Mouse (Mus musculus): ENCODE results near the gene Mrgbp. TPM values are rescaled to one million over a fixed set of nuclear protein-coding genes. Genes with fewer than 3 reads are reported as not detected.

Gene Mrgbp
- total and polyA plus RNA-seq, 2 experiments from 2014 or later, result 32.5 to 48.2 TPM

GRCm38 (mm10) chr2:180604781-180605180 is 23.7 kb downstream of the Mrgbp start:
- DNase-seq (ENCODE audit: low spot score), result peak; percentile 19
- no peak overlapping the region for H3K4me3 ChIP-seq (ENCODE audit: low read length)
- H3K4me1 ChIP-seq (ENCODE audit: insufficient read depth, low read length), result peaks cover 10% of the 10 kb centered on the region
- H3K9me3 ChIP-seq (ENCODE audit: low read length), result no peaks in the 10 kb centered on the region
- no peak overlapping the region for H3K9ac ChIP-seq (replicated peaks; ENCODE audit: low read length)
- no peak overlapping the region for H3K27ac ChIP-seq
- no peak overlapping the region for H3K4me2 ChIP-seq (ENCODE audit: low read depth, low read length)
- H3K27me3 ChIP-seq (ENCODE audit: insufficient read depth, low read length), result no peaks in the 10 kb centered on the region
- no peaks in the 10 kb centered on the region for H3K36me3 ChIP-seq (ENCODE audit: insufficient read depth, low read length)
- ATAC-seq, result no peak
- peak; percentile 37 for TF ChIP-seq CTCF (IDR thresholded peaks at IDR 0.05; ENCODE audit: low read depth)
- WGBS, result 40% methylated on average over 6 of the region's 6 CpGs

- DNase-seq (ENCODE audit: low spot score) (no peak), ATAC-seq (no peak)
- no peaks in the 10 kb centered on the region for H3K4me1 ChIP-seq (ENCODE audit: insufficient read depth, low read length)
- no peaks in the 10 kb centered on the region for H3K9me3 ChIP-seq (ENCODE audit: low read length)
- TF ChIP-seq CTCF (IDR thresholded peaks at IDR 0.05; ENCODE audit: low read depth), result no peak
- 82% methylated on average over 4 of the region's 4 CpGs for WGBS
- no peak overlapping the region for H3K4me3 ChIP-seq (ENCODE audit: low read length)
- no peaks in the 10 kb centered on the region for H3K36me3 ChIP-seq (ENCODE audit: insufficient read depth, low read length)
- no peaks in the 10 kb centered on the region for H3K27me3 ChIP-seq (ENCODE audit: insufficient read depth, low read length)
- H3K27ac ChIP-seq, result no peak overlapping the region
- H3K4me2 ChIP-seq (ENCODE audit: low read depth, low read length), result no peak overlapping the region
- H3K9ac ChIP-seq (replicated peaks; ENCODE audit: low read length), result no peak overlapping the region
Measured at GRCm38 (mm10) chr2:180610283-180610682, 29.2 kb downstream of the Mrgbp start.

- TF ChIP-seq CTCF (IDR thresholded peaks at IDR 0.05; ENCODE audit: low read depth), result no peak
- no peaks in the 10 kb centered on the region for H3K27me3 ChIP-seq (ENCODE audit: insufficient read depth, low read length)
- DNase-seq (ENCODE audit: low spot score) (no peak), ATAC-seq (no peak)
- no peak overlapping the region for H3K4me3 ChIP-seq (ENCODE audit: low read length)
- no peaks in the 10 kb centered on the region for H3K36me3 ChIP-seq (ENCODE audit: insufficient read depth, low read length)
- 81% methylated on average over 2 of the region's 2 CpGs for WGBS
- H3K9ac ChIP-seq (replicated peaks; ENCODE audit: low read length), result no peak overlapping the region
- no peak overlapping the region for H3K4me2 ChIP-seq (ENCODE audit: low read depth, low read length)
- no peak overlapping the region for H3K27ac ChIP-seq
- H3K4me1 ChIP-seq (ENCODE audit: insufficient read depth, low read length), result no peaks in the 10 kb centered on the region
- H3K9me3 ChIP-seq (ENCODE audit: low read length), result no peaks in the 10 kb centered on the region
Measured at GRCm38 (mm10) chr2:180611882-180612281, 30.8 kb downstream of the Mrgbp start.

Other genes starting within 250 kb of the Mrgbp start
- not detected in 2 replicates for gene Gata5, start 246.6 kb upstream of the Mrgbp start, total RNA-seq (2014; rRNA removed)
- not detected in 2 replicates for gene Gata5, start 246.6 kb upstream of the Mrgbp start, polyA plus RNA-seq (2015; fragmentation: Nextera tagmentation; extraction: Ambion mirVana)
- gene Slco4a1, start 125.1 kb upstream of the Mrgbp start, total RNA-seq (2014; rRNA removed), result 4.0 and 5.4 TPM in 2 replicates
- 2.0 and 2.9 TPM in 2 replicates for gene Slco4a1, start 125.1 kb upstream of the Mrgbp start, polyA plus RNA-seq (2015; fragmentation: Nextera tagmentation; extraction: Ambion mirVana)
- gene Ntsr1, start 81.3 kb upstream of the Mrgbp start, total RNA-seq (2014; rRNA removed), result 9.0 and 11.1 TPM in 2 replicates
- 2.8 and 2.9 TPM in 2 replicates for gene Ntsr1, start 81.3 kb upstream of the Mrgbp start, polyA plus RNA-seq (2015; fragmentation: Nextera tagmentation; extraction: Ambion mirVana)
- gene Ogfr, start 7.9 kb downstream of the Mrgbp start, total RNA-seq (2014; rRNA removed), result 88.5 and 106 TPM in 2 replicates
- gene Ogfr, start 7.9 kb downstream of the Mrgbp start, polyA plus RNA-seq (2015; fragmentation: Nextera tagmentation; extraction: Ambion mirVana), result 82.9 and 84.4 TPM in 2 replicates
- 82.0 and 98.9 TPM in 2 replicates for gene Col9a3, start 16.5 kb downstream of the Mrgbp start, total RNA-seq (2014; rRNA removed)
- 90.1 and 95.8 TPM in 2 replicates for gene Col9a3, start 16.5 kb downstream of the Mrgbp start, polyA plus RNA-seq (2015; fragmentation: Nextera tagmentation; extraction: Ambion mirVana)
- gene Tcfl5, start 61.4 kb downstream of the Mrgbp start, total RNA-seq (2014; rRNA removed), result 5.8 and 7.2 TPM in 2 replicates
- 0.91 and 1.0 TPM in 2 replicates for gene Tcfl5, start 61.4 kb downstream of the Mrgbp start, polyA plus RNA-seq (2015; fragmentation: Nextera tagmentation; extraction: Ambion mirVana)
- 35.7 and 36.3 TPM in 2 replicates for gene Dido1, start 128.7 kb downstream of the Mrgbp start, total RNA-seq (2014; rRNA removed)
- gene Dido1, start 128.7 kb downstream of the Mrgbp start, polyA plus RNA-seq (2015; fragmentation: Nextera tagmentation; extraction: Ambion mirVana), result 21.7 and 22.8 TPM in 2 replicates
- gene Gid8, start 128.8 kb downstream of the Mrgbp start, total RNA-seq (2014; rRNA removed), result 43.2 and 51.1 TPM in 2 replicates
- 45.5 TPM in 2 replicates for gene Gid8, start 128.8 kb downstream of the Mrgbp start, polyA plus RNA-seq (2015; fragmentation: Nextera tagmentation; extraction: Ambion mirVana)
- gene Slc17a9, start 144.0 kb downstream of the Mrgbp start, total RNA-seq (2014; rRNA removed), result 0.32 and 0.68 TPM in 2 replicates
- 0.29 and 0.52 TPM in 2 replicates for gene Slc17a9, start 144.0 kb downstream of the Mrgbp start, polyA plus RNA-seq (2015; fragmentation: Nextera tagmentation; extraction: Ambion mirVana)
- 0.72 and 0.73 TPM in 2 replicates for gene Bhlhe23, start 195.6 kb downstream of the Mrgbp start, total RNA-seq (2014; rRNA removed)
- gene Bhlhe23, start 195.6 kb downstream of the Mrgbp start, polyA plus RNA-seq (2015; fragmentation: Nextera tagmentation; extraction: Ambion mirVana), result 0.23 and 0.49 TPM in 2 replicates

Measured in hindbrain, postnatal 0 days (tissue).